Comparison of ENCODE assay signal across 24 mouse cellular contexts in genomic region chr5:44999032-44999431, GRCm38 (mm10).
DNase-seq lines count a peak whose midpoint lies in the region; ATAC-seq and TF ChIP-seq lines count a peak whose summit lies in the region.
"Had no signal": no experiment of that assay in that cellular context is flagged by ENCODE, and none has a peak within 500 bp of the region (broad histone marks: within the 10 kb centered on the region; RNA-seq: fewer than 3 reads in every experiment).

No protein-coding gene starts in this region.

- no peak overlapping the region for H3K9ac ChIP-seq in lung, embryonic 14.5 days
- no peak overlapping the region for H3K9ac ChIP-seq in lung, embryonic 16.5 days (ENCODE audit: low read length)
- H3K9ac ChIP-seq: embryonic facial prominence, embryonic 15.5 days; forebrain, embryonic 12.5 days; forebrain, postnatal 0 days; heart, embryonic 13.5 days; hindbrain, embryonic 12.5 days had no signal

- H3K4me1 ChIP-seq in lung, embryonic 14.5 days (ENCODE audit: insufficient read depth), result peaks cover 5% of the 10 kb centered on the region
- no peaks in the 10 kb centered on the region for H3K4me1 ChIP-seq in lung, adult 2 months (ENCODE audit: control insufficient read depth, insufficient read depth, low read length)
- H3K4me1 ChIP-seq in lung, embryonic 16.5 days (replicated peaks; ENCODE audit: control insufficient read depth, insufficient read depth, low read length), result peaks cover 4% of the 10 kb centered on the region
- H3K4me1 ChIP-seq: embryonic facial prominence, embryonic 15.5 days; forebrain, embryonic 12.5 days; heart, embryonic 13.5 days; hindbrain, embryonic 12.5 days had no signal

- TF ChIP-seq POLR2A in lung, adult 2 months (IDR thresholded peaks at IDR 0.05; ENCODE audit: borderline replicate concordance, extremely low read depth, low read depth, low read length), result no peak

- DNase-seq in lung, embryonic 14.5 days, result peak; percentile 75
- no peak for DNase-seq in lung, adult 2 months
- peak; percentile 68 for DNase-seq in forelimb bud, embryonic 11.5 days (ENCODE audit: low read depth, low spot score)
- DNase-seq in lung, postnatal 36 days, result peak; percentile 11
- no peak for DNase-seq in heart, postnatal 36 days
- no peak for DNase-seq in adrenal gland, postnatal 14 days
- DNase-seq: cerebellum, adult 11-12 months; cerebellum, adult 9-10 months; cerebellum, postnatal 36 days; forebrain, postnatal 0 days; gastrocnemius, adult 2 months; gastrocnemius, postnatal 25 days; heart, postnatal 4 days had no signal

- no peaks in the 10 kb centered on the region for H3K36me3 ChIP-seq in lung, embryonic 14.5 days (ENCODE audit: insufficient read depth)
- no peaks in the 10 kb centered on the region for H3K36me3 ChIP-seq in lung, embryonic 16.5 days (ENCODE audit: control insufficient read depth, insufficient read depth, low read length)
- H3K36me3 ChIP-seq: embryonic facial prominence, embryonic 15.5 days; forebrain, embryonic 12.5 days; heart, embryonic 13.5 days; hindbrain, embryonic 12.5 days had no signal

- H3K27ac ChIP-seq in lung, embryonic 14.5 days (ENCODE audit: low read depth), result no peak overlapping the region
- no peak overlapping the region for H3K27ac ChIP-seq in lung, embryonic 16.5 days (ENCODE audit: low read length)
- H3K27ac ChIP-seq: embryonic facial prominence, embryonic 15.5 days; forebrain, embryonic 12.5 days; gastrocnemius, adult 2 months; heart, embryonic 13.5 days; hindbrain, embryonic 12.5 days had no signal

- peak; percentile 87 for ATAC-seq in lung, embryonic 14.5 days (ENCODE audit: insufficient read depth)
- peak; percentile 84 for ATAC-seq in lung, embryonic 16.5 days (ENCODE audit: low read depth)
- ATAC-seq: activated CD4-positive, CD25-positive, alpha-beta regulatory T cell, adult 4 months; forebrain, postnatal 0 days; hindbrain, embryonic 16.5 days; inflammation-experienced regulatory T-cells, adult 6 months; Patski had no signal

- H3K9me3 ChIP-seq in lung, embryonic 14.5 days (ENCODE audit: low read depth, low read length), result no peaks in the 10 kb centered on the region
- H3K9me3 ChIP-seq in lung, embryonic 16.5 days (ENCODE audit: control insufficient read depth, low read length), result no peaks in the 10 kb centered on the region
- H3K9me3 ChIP-seq: embryonic facial prominence, embryonic 15.5 days; forebrain, embryonic 12.5 days; heart, embryonic 13.5 days; hindbrain, embryonic 12.5 days had no signal

- no peaks in the 10 kb centered on the region for H3K27me3 ChIP-seq in lung, embryonic 14.5 days (ENCODE audit: insufficient read depth, low read length)
- H3K27me3 ChIP-seq in lung, embryonic 16.5 days (ENCODE audit: control insufficient read depth, insufficient read depth, low read depth, low read length), result no peaks in the 10 kb centered on the region
- H3K27me3 ChIP-seq: CH12.LX; embryonic facial prominence, embryonic 15.5 days; forebrain, embryonic 12.5 days; heart, embryonic 13.5 days; hindbrain, embryonic 12.5 days had no signal

- H3K4me3 ChIP-seq in lung, embryonic 14.5 days (ENCODE audit: low read depth, low read length), result no peak overlapping the region
- no peak overlapping the region for H3K4me3 ChIP-seq in lung, adult 2 months (replicated peaks; ENCODE audit: extremely low read depth, low read depth, low read length)
- H3K4me3 ChIP-seq in lung, embryonic 16.5 days (ENCODE audit: low read length), result no peak overlapping the region
- H3K4me3 ChIP-seq: embryonic facial prominence, embryonic 15.5 days; erythroblast, embryonic 14.5 days; forebrain, embryonic 12.5 days; gastrocnemius, adult 2 months; heart, embryonic 13.5 days; hindbrain, embryonic 12.5 days had no signal

- 39% methylated on average over 3 of the region's 3 CpGs for WGBS in lung, embryonic 14.5 days
- WGBS in lung, adult 2 months, result 63% methylated on average over 3 of the region's 3 CpGs
- WGBS in lung, embryonic 16.5 days, result 48% methylated on average over 3 of the region's 3 CpGs

- TF ChIP-seq CTCF in lung, embryonic 14.5 days (IDR thresholded peaks at IDR 0.05; ENCODE audit: low read depth), result no peak
- TF ChIP-seq CTCF in lung, adult 2 months (IDR thresholded peaks at IDR 0.05; ENCODE audit: insufficient read depth, low read length), result no peak

- intact Hi-C loops in heart, postnatal 36 days (cut with DNase I), result no loop called here

- no peak overlapping the region for H3K4me2 ChIP-seq in lung, embryonic 14.5 days
- H3K4me2 ChIP-seq in lung, embryonic 16.5 days (ENCODE audit: low read depth, low read length), result no peak overlapping the region
- H3K4me2 ChIP-seq: embryonic facial prominence, embryonic 15.5 days; forebrain, embryonic 12.5 days; heart, embryonic 13.5 days; hindbrain, embryonic 12.5 days had no signal

Comparison
In these comparisons a context has a peak if more than half of its experiments do, and no peak if none do; other contexts are left out.
1. DNase-seq: peak in lung, embryonic 14.5 days (single experiment), forelimb bud, embryonic 11.5 days (single experiment) and lung, postnatal 36 days (single experiment); none in lung, adult 2 months (single experiment), heart, postnatal 36 days (0 of 2) and adrenal gland, postnatal 14 days (single experiment).